8 mouse cellular contexts compared by ENCODE assay signal in genomic region chr19:46303251-46304215, GRCm38 (mm10). TPM values are rescaled to one million over a fixed set of nuclear protein-coding genes. Genes with fewer than 3 reads are reported as not detected.
A peak's percentile ranks its signal among the peaks of the same experiment; 100 is the strongest.
DNase-seq lines count a peak whose midpoint lies in the region; ATAC-seq lines count a peak whose summit lies in the region.

No protein-coding gene starts in this region.

- 0 out of 2 replicates have a peak overlapping the region, but pooled peaks have one; percentile 63 for H3K9ac ChIP-seq in kidney, embryonic 14.5 days (ENCODE audit: low read depth, low read length)

- DNase-seq in kidney, adult 11 months, result no peak
- DNase-seq in heart, postnatal 4 days, result peak; percentile 11
- DNase-seq in right cerebral cortex, postnatal 14 days, result no peak
- no peak for DNase-seq in frontal cortex, postnatal 25 days (ENCODE audit: low spot score in 2 of 2)
- no peak for DNase-seq in MN1 (ENCODE audit: low spot score)

- WGBS in kidney, embryonic 14.5 days, result 57% methylated on average over 18 of the region's 18 CpGs
- whole genome bisulfite sequencing in macrophage (ENCODE audit: missing documents), result 54% methylated on average over 18 of the region's 18 CpGs

- peaks cover 9% of the 10 kb centered on the region for H3K4me1 ChIP-seq in kidney, embryonic 14.5 days (ENCODE audit: control insufficient read depth, insufficient read depth, low read length)
- no peaks in the 10 kb centered on the region for H3K4me1 ChIP-seq in brown adipose tissue, adult 24 weeks (ENCODE audit: control insufficient read depth, insufficient read depth, insufficient read length, low read length)

- no peak overlapping the region for H3K27ac ChIP-seq in kidney, embryonic 14.5 days (ENCODE audit: low read depth, low read length)
- H3K27ac ChIP-seq in brown adipose tissue, adult 24 weeks (replicated peaks; ENCODE audit: low read depth, low read length), result peak overlapping the region; percentile 31; the same call in 1 of the 2 replicates
- H3K27ac ChIP-seq in macrophage, result peak overlapping the region; percentile 78

- H3K4me3 ChIP-seq in kidney, embryonic 14.5 days (ENCODE audit: low read length), result peak overlapping the region; percentile 73
- peak overlapping the region; percentile 94 for H3K4me3 ChIP-seq in brown adipose tissue, adult 24 weeks (ENCODE audit: insufficient read depth, low read depth, low read length)
- peak overlapping the region; percentile 99 for H3K4me3 ChIP-seq in macrophage (ENCODE audit: inconsistent target)

- no peaks in the 10 kb centered on the region for H3K9me3 ChIP-seq in kidney, embryonic 14.5 days (ENCODE audit: control insufficient read depth, low read length)

- no peaks in the 10 kb centered on the region; the same call in 1 of the 2 replicates for H3K36me3 ChIP-seq in kidney, embryonic 14.5 days (ENCODE audit: control insufficient read depth, insufficient read depth, low read length)
- H3K36me3 ChIP-seq in macrophage (ENCODE audit: inconsistent target), result peaks cover 19% of the 10 kb centered on the region

- peak overlapping the region; percentile 98 for H3K4me2 ChIP-seq in kidney, embryonic 14.5 days (replicated peaks; ENCODE audit: low read depth, low read length)

- ATAC-seq in kidney, embryonic 14.5 days (ENCODE audit: low FRiP score, low TSS enrichment), result no peak

- peaks cover 11% of the 10 kb centered on the region for H3K27me3 ChIP-seq in kidney, embryonic 14.5 days (ENCODE audit: control insufficient read depth, insufficient read depth, low read length)

- no peaks in the 10 kb centered on the region; the same call in 1 of the 2 replicates for H3K79me2 ChIP-seq in macrophage (ENCODE audit: inconsistent target)

RNA-seq across cellular contexts. Expression of gene Nfkb2, which starts 0.6 kb away (rescaled TPM):
- 6.3 and 8.9 TPM in 2 replicates for polyA plus RNA-seq in kidney, embryonic 14.5 days (2014; fragmentation: Nextera tagmentation; extraction: Ambion mirVana)
- 8.2 and 9.2 TPM in 2 replicates for polyA plus RNA-seq in brown adipose tissue, adult 24 weeks (2012; ENCODE audit: insufficient read depth, insufficient read length, missing spikeins)
- total RNA-seq in heart, postnatal 4 days (2021), result 10 to 100 TPM; 15.1 to 15.2 TPM
- total RNA-seq in macrophage (2018; cell fraction: chromatin; rRNA removed), result 1,000 to 10,000 TPM in 1 of 26 experiments, 100 to 1,000 TPM in 21, 10 to 100 TPM in 4; 52.3 to 1,709 (median 307) TPM
- 100 to 1,000 TPM in 8 of 26 experiments, 10 to 100 TPM in 18; 39.4 to 360 (median 81.1) TPM for total RNA-seq in macrophage (2018; cell fraction: cytosol; rRNA removed)
- 100 to 1,000 TPM in 19 of 26 experiments, 10 to 100 TPM in 7; 38.4 to 684 (median 218) TPM for total RNA-seq in macrophage (2018; cell fraction: nucleus; rRNA removed)
- polyA plus RNA-seq in macrophage (2018), result 22.0 to 49.3 TPM (median 32.3 TPM) in 3 replicates

RNA-seq across cellular contexts. Expression of gene Psd, which starts 23.4 kb away (rescaled TPM):
- 1.7 and 1.8 TPM in 2 replicates for polyA plus RNA-seq in kidney, embryonic 14.5 days (2014; fragmentation: Nextera tagmentation; extraction: Ambion mirVana)
- polyA plus RNA-seq in brown adipose tissue, adult 24 weeks (2012; ENCODE audit: insufficient read depth, insufficient read length, missing spikeins), result 1.4 TPM in 1 of 2 replicates, not detected in the other
- 1 to 10 TPM; 1.7 to 2.1 TPM for total RNA-seq in heart, postnatal 4 days (2021)
- 1 to 10 TPM in 16 of 26 experiments, under 1 TPM in 10; 0.41 to 3.9 (median 1.1) TPM for total RNA-seq in macrophage (2018; cell fraction: chromatin; rRNA removed)
- under 1 TPM in 18 of 26 experiments, not detected in 8; 0.03 to 0.62 (median 0.11) TPM for total RNA-seq in macrophage (2018; cell fraction: cytosol; rRNA removed)
- 1 to 10 TPM in 10 of 26 experiments, under 1 TPM in 12, not detected in 4; 0.28 to 2.7 (median 0.93) TPM for total RNA-seq in macrophage (2018; cell fraction: nucleus; rRNA removed)
- polyA plus RNA-seq in macrophage (2018), result 0.13 to 0.33 TPM in 2 of 3 replicates, not detected in the other

RNA-seq across cellular contexts. Expression of gene Fbxl15, which starts 24.5 kb away (rescaled TPM):
- polyA plus RNA-seq in kidney, embryonic 14.5 days (2014; fragmentation: Nextera tagmentation; extraction: Ambion mirVana), result 14.2 and 18.2 TPM in 2 replicates
- 5.9 and 8.9 TPM in 2 replicates for polyA plus RNA-seq in brown adipose tissue, adult 24 weeks (2012; ENCODE audit: insufficient read depth, insufficient read length, missing spikeins)
- 1 to 10 TPM; 5.5 to 7.2 TPM for total RNA-seq in heart, postnatal 4 days (2021)
- 1 to 10 TPM in 25 of 26 experiments, under 1 TPM in 1; 0.69 to 7.2 (median 3.3) TPM for total RNA-seq in macrophage (2018; cell fraction: chromatin; rRNA removed)
- total RNA-seq in macrophage (2018; cell fraction: cytosol; rRNA removed), result 1 to 10 TPM; 4.4 to 9.7 (median 6.5) TPM
- 1 to 10 TPM; 1.3 to 8.8 (median 4.4) TPM for total RNA-seq in macrophage (2018; cell fraction: nucleus; rRNA removed)
- 1.1 to 6.6 TPM (median 6.4 TPM) in 3 replicates for polyA plus RNA-seq in macrophage (2018)

RNA-seq across cellular contexts. Expression of gene Cuedc2, which starts 35.0 kb away (rescaled TPM):
- polyA plus RNA-seq in kidney, embryonic 14.5 days (2014; fragmentation: Nextera tagmentation; extraction: Ambion mirVana), result 164 and 165 TPM in 2 replicates
- polyA plus RNA-seq in brown adipose tissue, adult 24 weeks (2012; ENCODE audit: insufficient read depth, insufficient read length, missing spikeins), result 61.9 and 67.2 TPM in 2 replicates
- 100 to 1,000 TPM in 1 of 2 experiments, 10 to 100 TPM in 1; 98.8 to 108 TPM for total RNA-seq in heart, postnatal 4 days (2021)
- total RNA-seq in macrophage (2018; cell fraction: chromatin; rRNA removed), result 100 to 1,000 TPM in 4 of 26 experiments, 10 to 100 TPM in 22; 19.6 to 148 (median 75.5) TPM
- 100 to 1,000 TPM in 19 of 26 experiments, 10 to 100 TPM in 7; 86.3 to 159 (median 111) TPM for total RNA-seq in macrophage (2018; cell fraction: cytosol; rRNA removed)
- 100 to 1,000 TPM in 5 of 26 experiments, 10 to 100 TPM in 21; 42.6 to 129 (median 72.4) TPM for total RNA-seq in macrophage (2018; cell fraction: nucleus; rRNA removed)
- 107 to 134 TPM (median 122 TPM) in 3 replicates for polyA plus RNA-seq in macrophage (2018)

RNA-seq across cellular contexts. Expression of gene Mfsd13a, which starts 37.4 kb away (rescaled TPM):
- polyA plus RNA-seq in kidney, embryonic 14.5 days (2014; fragmentation: Nextera tagmentation; extraction: Ambion mirVana), result 7.9 and 10.8 TPM in 2 replicates
- polyA plus RNA-seq in brown adipose tissue, adult 24 weeks (2012; ENCODE audit: insufficient read depth, insufficient read length, missing spikeins), result 1.0 and 2.6 TPM in 2 replicates
- total RNA-seq in heart, postnatal 4 days (2021), result 1 to 10 TPM; 3.1 to 4.2 TPM
- total RNA-seq in macrophage (2018; cell fraction: chromatin; rRNA removed), result 10 to 100 TPM in 9 of 26 experiments, 1 to 10 TPM in 17; 3.6 to 15.7 (median 8.5) TPM
- 10 to 100 TPM; 15.4 to 33.3 (median 24.1) TPM for total RNA-seq in macrophage (2018; cell fraction: cytosol; rRNA removed)
- total RNA-seq in macrophage (2018; cell fraction: nucleus; rRNA removed), result 10 to 100 TPM in 24 of 26 experiments, 1 to 10 TPM in 2; 9.4 to 52.4 (median 17.7) TPM
- polyA plus RNA-seq in macrophage (2018), result 15.2 to 23.8 TPM (median 20.1 TPM) in 3 replicates
